Mouse (Mus musculus): ENCODE data around the gene Tenm4.

DNA sequence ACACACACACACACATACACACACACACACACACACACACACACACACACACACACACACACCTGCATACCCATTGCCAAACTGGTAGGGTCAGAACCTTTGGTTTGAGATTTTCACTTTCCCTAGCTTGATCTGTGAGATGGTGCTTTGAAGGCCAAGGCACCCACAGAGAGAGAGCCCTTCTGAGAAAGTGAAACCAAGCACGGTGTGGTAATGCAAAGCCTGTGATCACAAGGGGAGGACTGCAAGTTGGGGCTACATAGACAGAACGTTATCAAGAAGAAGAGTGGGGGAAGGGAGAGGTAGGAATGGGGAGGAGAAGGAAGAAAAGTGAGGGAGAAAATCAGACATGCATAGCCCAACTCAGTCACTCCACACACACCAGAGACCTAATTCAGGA, 285.6 kb downstream of the Tenm4 start:
- TF ChIP-seq CTCF (IDR thresholded peaks at IDR 0.05; ENCODE audit: low read depth) (no peak), EP300 (IDR thresholded peaks at IDR 0.05; ENCODE audit: low read depth) (no peak)

All from liver, postnatal 0 days (tissue).